Mouse (Mus musculus) hindbrain, embryonic 10.5 days (tissue): ENCODE results near the gene Adgrg7. TPM values are rescaled to one million over a fixed set of nuclear protein-coding genes. Genes with fewer than 3 reads are reported as not detected.

Source experiments
- DNase-seq: peaks from one replicate; pipeline ENCODE4 v3.0.0-alpha.2; 2017; ENCODE audit warnings: low spot score
- H3K27ac ChIP-seq: fragments of 300-500 bp; sonication (generic); 2 replicates; pipeline ENCODE4 v1.5.1; 2016; ENCODE audit warnings: mild to moderate bottlenecking, moderate library complexity
- H3K27me3 ChIP-seq: fragments of 300-500 bp; sonication (generic); 2 replicates; pipeline ENCODE4 v1.6.1; 2016; ENCODE audit warnings: mild to moderate bottlenecking; ENCODE audit not compliant: poor library complexity, insufficient read depth, severe bottlenecking
- H3K36me3 ChIP-seq: fragments of 300-500 bp; sonication (generic); 2 replicates; pipeline ENCODE4 v1.6.1; 2016; ENCODE audit warnings: mild to moderate bottlenecking, moderate library complexity
- H3K4me1 ChIP-seq: fragments of 300-500 bp; sonication (generic); replicated peaks from 2 replicates; pipeline ENCODE4 v1.6.1; 2016; ENCODE audit warnings: mild to moderate bottlenecking
- H3K4me3 ChIP-seq: fragments of 300-500 bp; sonication (generic); 2 replicates; pipeline ENCODE4 v1.5.1; 2016; ENCODE audit warnings: mild to moderate bottlenecking, moderate library complexity
- H3K9me3 ChIP-seq: fragments of 300-500 bp; sonication (generic); 2 replicates; pipeline ENCODE4 v1.6.1; 2016; ENCODE audit warnings: mild to moderate bottlenecking, moderate library complexity
- WGBS: fragments of 180-500 bp; shearing (Covaris S2); methylation state at CpG from one replicate; pipeline ENCODE4 v1.1.7; 2016; 5-methylcytosine and 5-hydroxymethylcytosine counted together
- polyA plus RNA-seq: library from polyadenylated mRNA; unstranded; fragments of >200 nt; fragmentation: Nextera tagmentation; extraction: Ambion mirVana; gene quantifications from 2 replicates; pipeline ENCODE4 v1.2.1, GENCODE M21; 2016

Gene Adgrg7
- polyA plus RNA-seq = not detected in 2 replicates

DNA sequence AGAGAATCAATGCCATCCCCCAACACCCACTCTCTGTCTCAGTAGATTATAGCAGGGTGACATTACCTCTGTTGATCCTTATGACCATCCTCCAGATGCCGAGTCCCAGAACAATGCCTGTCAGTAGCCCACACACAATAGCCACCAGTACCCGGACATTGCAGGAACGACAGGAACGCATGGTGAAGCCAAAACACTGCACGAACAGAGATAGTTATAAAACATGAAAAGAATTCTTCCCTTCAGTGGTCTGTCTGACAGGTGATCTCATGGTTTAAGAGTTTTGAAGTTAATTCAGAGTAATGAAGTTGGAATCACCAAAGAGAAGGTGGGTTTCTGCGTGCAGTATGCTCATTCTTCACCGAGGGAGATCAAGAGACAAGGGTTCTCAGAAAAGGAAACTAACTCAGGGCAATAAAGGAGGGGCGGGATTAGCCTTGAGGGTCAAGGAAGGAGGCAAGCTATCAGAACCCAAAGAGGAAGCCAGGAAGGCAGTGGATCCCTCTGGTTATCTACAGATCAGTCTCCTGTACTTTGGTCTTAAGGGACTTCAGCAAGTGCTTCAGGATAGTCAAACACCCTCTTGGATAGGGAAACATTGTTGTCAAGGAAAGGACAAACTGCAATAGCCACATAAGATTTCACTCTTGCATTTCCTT lies at the start of gene Adgrg7:
TSS of gene Adgrg7 (minus strand) at position 375 of the 659 bp plus-strand sequence.
- H3K4me3 ChIP-seq = no peak within 1 kb of the TSS
- no peaks in the 10 kb centered on the region for H3K9me3 ChIP-seq
- H3K27me3 ChIP-seq = no peaks in the 10 kb centered on the region
- H3K36me3 ChIP-seq = no peaks in the 10 kb centered on the region
- DNase-seq = no peak
- WGBS = 77% methylated on average over 8 of the region's 8 CpGs
- no peak within 1 kb of the TSS for H3K27ac ChIP-seq
- no peaks in the 10 kb centered on the region for H3K4me1 ChIP-seq

DNA sequence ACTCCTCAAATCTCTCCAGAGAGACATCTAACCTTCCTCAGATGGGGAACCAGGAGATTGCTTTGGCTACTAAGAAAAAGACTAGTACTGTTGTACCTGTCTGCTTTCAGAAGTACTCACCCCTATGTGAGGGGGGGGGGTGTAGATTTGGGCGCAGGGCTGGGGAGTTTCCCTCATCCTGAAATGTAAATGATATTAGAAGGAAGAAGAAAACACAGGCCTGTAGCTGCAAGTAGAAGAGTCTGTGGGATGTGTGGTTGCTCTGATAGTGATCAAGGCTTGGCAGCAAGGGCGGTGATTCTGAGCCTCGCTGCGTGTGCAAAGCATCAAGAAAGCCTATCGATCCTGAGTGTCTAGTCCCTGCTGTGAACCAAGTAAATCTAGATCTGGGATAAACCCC lies 47.3 kb upstream of the Adgrg7 start:
- no peaks in the 10 kb centered on the region for H3K36me3 ChIP-seq
- no peaks in the 10 kb centered on the region for H3K4me1 ChIP-seq
- WGBS = 91% methylated on average over 5 of the region's 5 CpGs
- H3K4me3 ChIP-seq = no peak overlapping the region
- DNase-seq = no peak
- no peaks in the 10 kb centered on the region for H3K27me3 ChIP-seq
- H3K9me3 ChIP-seq = no peaks in the 10 kb centered on the region
- H3K27ac ChIP-seq = no peak overlapping the region

DNA sequence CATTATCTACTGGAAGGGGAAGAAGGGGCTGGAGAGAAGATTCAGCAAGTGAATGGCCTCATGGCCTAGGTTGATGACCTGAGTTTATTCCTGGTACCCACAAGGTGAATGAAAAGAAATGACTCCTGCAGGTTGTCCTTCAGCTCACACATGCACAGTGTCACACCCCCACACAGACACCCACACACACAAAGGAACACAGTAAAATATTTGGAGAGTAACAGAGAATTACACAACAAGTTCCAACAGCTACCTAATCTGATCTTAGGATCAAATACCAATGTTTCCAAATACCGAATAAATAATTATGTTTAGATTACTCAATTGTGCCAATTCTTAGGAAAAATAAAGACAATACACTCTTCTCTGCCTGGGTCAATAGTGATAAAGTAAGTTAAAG lies 37.7 kb upstream of the Adgrg7 start:
- H3K36me3 ChIP-seq = no peaks in the 10 kb centered on the region
- no peaks in the 10 kb centered on the region for H3K9me3 ChIP-seq
- H3K4me3 ChIP-seq = no peak overlapping the region
- no peak overlapping the region for H3K27ac ChIP-seq
- DNase-seq = no peak
- no peaks in the 10 kb centered on the region for H3K27me3 ChIP-seq
- 100% methylated on average over 1 of the region's 1 CpGs for WGBS
- H3K4me1 ChIP-seq = no peaks in the 10 kb centered on the region

DNA sequence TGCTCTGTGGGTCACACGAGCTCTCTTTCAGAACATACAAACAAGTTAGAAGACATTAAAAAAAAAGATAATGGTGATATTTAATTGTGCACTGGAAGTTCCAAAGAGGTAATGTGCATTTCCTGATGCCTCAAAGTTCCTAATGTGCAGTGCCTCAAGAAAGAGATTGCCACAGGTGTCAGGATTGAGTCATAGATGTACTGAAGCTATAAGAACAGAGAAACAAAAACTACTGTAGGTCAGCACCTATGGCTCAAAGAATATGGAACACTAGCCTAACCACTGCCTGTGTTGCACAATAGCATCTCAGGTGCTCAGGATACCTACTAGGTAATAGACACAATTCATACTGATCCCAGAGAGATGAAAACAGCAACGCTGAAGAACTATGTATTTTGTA lies 36.3 kb upstream of the Adgrg7 start:
- Histone ChIP-seq H3K9me3 (no peaks in the 10 kb centered on the region), H3K27ac (no peak overlapping the region), H3K4me1 (no peaks in the 10 kb centered on the region), H3K4me3 (no peak overlapping the region), H3K36me3 (no peaks in the 10 kb centered on the region), H3K27me3 (no peaks in the 10 kb centered on the region)
- DNase-seq = no peak
- WGBS = 87% methylated on average over 2 of the region's 2 CpGs

DNA sequence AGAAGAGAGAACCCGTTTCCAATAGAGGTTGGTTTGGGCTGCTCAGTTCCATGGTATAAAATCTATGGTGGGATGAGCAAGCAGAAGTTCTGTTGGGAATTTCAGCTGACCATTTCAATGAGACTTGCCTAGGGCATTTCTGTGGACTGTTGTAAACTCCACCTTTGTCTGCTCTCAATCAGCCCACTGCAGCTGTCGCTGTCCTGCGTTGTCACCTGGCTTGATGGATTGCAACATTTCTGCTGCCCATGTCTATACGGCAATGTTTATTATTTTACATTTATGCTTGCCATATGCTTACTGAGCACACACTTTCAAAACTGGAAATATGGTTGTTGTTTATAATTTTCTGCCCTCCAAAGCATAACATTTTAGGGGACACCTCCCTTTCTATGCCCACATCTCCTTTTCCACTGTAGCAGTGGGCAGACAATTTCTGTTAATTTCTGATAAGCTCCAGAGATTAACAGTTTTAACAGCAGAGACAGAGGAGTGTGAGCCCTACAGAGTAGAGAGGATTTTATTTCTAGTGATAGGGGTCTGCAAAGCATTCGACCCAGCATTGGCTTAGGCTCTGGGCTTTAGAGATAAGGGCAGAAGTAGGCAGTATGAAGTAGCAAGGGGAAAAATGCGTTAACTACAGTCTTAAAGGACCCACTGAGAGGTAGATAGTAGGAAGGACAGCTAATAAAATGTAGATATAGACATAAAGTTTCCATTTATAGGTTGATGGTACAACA lies 5.9 kb upstream of the Adgrg7 start:
- WGBS = 89% methylated on average over 6 of the region's 6 CpGs
- no peak for DNase-seq
- H3K27ac ChIP-seq = no peak overlapping the region
- H3K4me1 ChIP-seq = no peaks in the 10 kb centered on the region
- no peak overlapping the region for H3K4me3 ChIP-seq
- no peaks in the 10 kb centered on the region for H3K9me3 ChIP-seq
- no peaks in the 10 kb centered on the region for H3K36me3 ChIP-seq
- no peaks in the 10 kb centered on the region for H3K27me3 ChIP-seq

DNA sequence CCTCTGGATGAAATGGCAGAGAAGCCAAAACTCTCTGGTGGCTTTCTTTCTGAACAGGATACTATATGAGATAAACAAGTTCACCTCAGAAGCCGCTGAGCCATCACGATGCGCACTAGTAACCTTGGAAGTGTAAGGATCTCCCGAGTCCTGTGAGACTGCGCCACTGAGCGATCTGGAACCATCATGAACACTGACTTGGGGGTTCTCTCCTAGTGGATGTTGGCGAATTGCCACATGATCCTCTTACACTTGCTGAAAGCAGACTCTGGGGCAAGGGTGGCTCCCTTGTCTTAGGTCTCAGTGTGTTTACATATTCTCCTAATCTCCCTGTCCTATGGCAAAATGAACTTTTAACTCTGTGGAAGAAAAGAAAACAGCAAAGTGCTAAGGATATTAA lies 5.3 kb upstream of the Adgrg7 start:
- H3K27me3 ChIP-seq = no peaks in the 10 kb centered on the region
- H3K27ac ChIP-seq = no peak overlapping the region
- H3K4me3 ChIP-seq = no peak overlapping the region
- WGBS = 86% methylated on average over 7 of the region's 7 CpGs
- no peaks in the 10 kb centered on the region for H3K4me1 ChIP-seq
- H3K36me3 ChIP-seq = no peaks in the 10 kb centered on the region
- H3K9me3 ChIP-seq = no peaks in the 10 kb centered on the region
- no peak for DNase-seq

DNA sequence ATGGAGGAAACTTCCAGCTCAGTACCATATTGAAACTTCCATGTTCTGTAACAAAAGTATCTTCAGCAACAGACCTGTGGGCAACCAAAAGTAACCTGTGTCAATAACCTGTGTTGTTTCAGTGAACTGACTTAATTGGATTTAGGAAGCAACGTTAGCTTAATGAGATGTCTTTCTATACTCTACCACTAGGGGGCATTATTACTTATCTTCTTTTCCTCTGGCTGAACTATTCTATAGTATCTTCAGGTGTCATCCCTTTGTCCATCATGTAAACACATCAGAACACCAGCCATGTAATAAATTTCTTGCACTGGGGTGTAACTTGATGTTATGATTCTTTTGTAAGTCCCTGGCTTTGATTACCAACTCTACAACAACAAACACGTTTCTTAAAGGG lies 4.8 kb upstream of the Adgrg7 start:
- 44% methylated on average over 2 of the region's 2 CpGs for WGBS
- Histone ChIP-seq H3K9me3 (no peaks in the 10 kb centered on the region), H3K27me3 (no peaks in the 10 kb centered on the region), H3K4me1 (no peaks in the 10 kb centered on the region), H3K27ac (no peak overlapping the region), H3K4me3 (no peak overlapping the region), H3K36me3 (no peaks in the 10 kb centered on the region)
- no peak for DNase-seq

DNA sequence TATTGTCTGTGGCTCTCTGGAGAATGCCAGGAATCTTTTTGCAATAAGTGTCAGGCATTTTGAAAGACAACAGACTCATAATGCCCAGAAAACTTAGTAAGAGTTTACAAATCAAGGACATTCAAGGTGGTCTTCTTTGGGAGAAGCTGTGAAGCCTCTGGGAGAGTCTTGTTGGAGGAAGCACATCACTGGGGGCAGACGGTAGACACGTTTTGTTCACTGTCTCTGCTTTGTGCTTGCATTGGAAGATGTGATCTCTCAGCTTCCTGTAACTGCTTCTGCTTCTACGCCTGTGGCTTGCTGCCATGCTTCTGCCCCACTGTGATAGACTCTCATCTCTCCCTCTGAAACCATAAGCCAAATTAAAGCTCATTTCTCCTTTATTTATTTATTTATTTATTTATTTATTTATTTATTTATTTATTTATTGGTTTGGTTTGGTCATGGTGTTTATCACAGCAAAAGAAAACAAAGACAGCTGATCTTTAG lies 3.9 kb upstream of the Adgrg7 start:
- Histone ChIP-seq H3K9me3 (no peaks in the 10 kb centered on the region), H3K4me3 (no peak overlapping the region), H3K27me3 (no peaks in the 10 kb centered on the region), H3K27ac (no peak overlapping the region), H3K4me1 (no peaks in the 10 kb centered on the region), H3K36me3 (no peaks in the 10 kb centered on the region)
- WGBS = 89% methylated on average over 3 of the region's 3 CpGs
- no peak for DNase-seq

DNA sequence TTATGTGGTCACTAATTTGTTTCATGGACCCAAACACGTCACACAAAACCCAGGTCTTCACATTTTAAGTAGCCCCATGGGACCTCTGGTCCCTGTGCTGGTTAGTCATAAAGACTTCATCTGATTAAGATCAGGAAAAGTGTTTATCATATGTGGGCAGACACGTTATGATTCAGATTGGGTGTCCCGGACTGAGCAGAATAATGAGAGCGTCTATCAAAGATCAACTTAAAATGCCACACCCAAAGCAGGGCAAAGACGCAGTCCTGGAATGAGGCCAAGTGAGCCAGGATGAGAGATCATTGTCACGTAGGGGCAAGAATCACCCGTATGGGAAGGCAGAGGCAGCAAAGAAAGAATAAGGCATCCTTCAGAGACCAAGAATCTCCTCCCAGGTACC lies 3.2 kb upstream of the Adgrg7 start:
- Histone ChIP-seq H3K4me1 (no peaks in the 10 kb centered on the region), H3K27me3 (no peaks in the 10 kb centered on the region), H3K9me3 (no peaks in the 10 kb centered on the region), H3K27ac (no peak overlapping the region), H3K4me3 (no peak overlapping the region), H3K36me3 (no peaks in the 10 kb centered on the region)
- 91% methylated on average over 7 of the region's 7 CpGs for WGBS
- no peak for DNase-seq

DNA sequence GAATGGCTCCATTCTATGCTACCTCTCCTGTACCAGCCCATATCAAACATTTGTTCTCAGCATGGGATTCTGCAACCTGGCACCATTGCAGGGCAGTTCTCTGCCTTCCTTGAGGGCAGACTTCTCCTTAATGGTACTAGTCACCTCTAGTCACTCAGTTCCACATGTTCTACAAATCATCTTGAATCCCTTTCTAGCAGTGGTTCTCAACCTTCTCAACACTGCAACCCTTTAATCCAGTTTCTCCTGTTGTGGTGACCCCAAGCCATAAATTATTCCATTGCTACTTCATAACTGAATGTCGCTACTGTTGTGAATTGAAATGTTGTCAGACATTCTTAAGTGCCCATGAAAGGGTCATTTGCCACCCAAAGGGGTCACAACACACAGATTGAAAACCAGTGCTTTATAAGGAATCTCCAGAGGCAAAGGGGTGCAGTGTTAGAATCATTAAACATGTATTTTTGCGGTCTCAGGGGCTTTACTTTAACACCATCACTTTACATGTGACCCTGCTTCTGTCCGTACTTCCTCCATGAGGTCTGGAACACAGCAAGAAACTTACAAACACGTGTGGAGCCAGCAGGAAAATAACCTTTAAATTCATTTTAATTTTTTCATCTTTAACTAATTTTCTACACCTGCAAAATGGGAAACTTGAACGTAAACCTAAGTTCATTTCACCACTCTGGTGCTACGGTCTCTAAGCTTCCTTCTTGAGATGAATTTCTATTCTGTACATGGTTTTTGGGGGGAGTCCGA lies 1.1 kb downstream of the Adgrg7 start:
- no peak for DNase-seq
- Histone ChIP-seq H3K4me3 (no peak overlapping the region), H3K27me3 (no peaks in the 10 kb centered on the region), H3K36me3 (no peaks in the 10 kb centered on the region), H3K9me3 (no peaks in the 10 kb centered on the region), H3K4me1 (no peaks in the 10 kb centered on the region), H3K27ac (no peak overlapping the region)
- WGBS = 86% methylated on average over 7 of the region's 7 CpGs

DNA sequence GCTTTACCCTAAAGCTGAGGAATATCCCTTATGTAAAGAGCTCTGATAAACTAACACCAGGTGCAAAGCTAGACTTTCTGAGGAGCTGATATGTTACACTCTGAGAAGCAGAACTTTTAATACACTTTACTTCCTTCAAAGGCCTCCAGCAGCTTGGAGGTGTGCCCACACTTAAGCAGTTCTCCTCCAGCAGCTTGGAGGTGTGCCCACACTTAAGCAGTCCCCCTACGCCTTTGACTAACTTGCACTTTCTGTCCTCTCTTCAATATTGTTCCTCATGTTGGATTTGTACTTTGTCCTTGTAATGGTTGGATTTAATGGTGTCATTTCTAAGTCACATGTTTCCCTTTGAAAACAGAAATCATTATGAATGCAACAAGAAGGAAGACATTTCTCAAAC lies 1.9 kb downstream of the Adgrg7 start:
- no peaks in the 10 kb centered on the region for H3K9me3 ChIP-seq
- no peak for DNase-seq
- H3K27ac ChIP-seq = no peak overlapping the region
- no peaks in the 10 kb centered on the region for H3K4me1 ChIP-seq
- H3K36me3 ChIP-seq = no peaks in the 10 kb centered on the region
- WGBS = 81% methylated on average over 1 of the region's 1 CpGs
- no peaks in the 10 kb centered on the region for H3K27me3 ChIP-seq
- no peak overlapping the region for H3K4me3 ChIP-seq

DNA sequence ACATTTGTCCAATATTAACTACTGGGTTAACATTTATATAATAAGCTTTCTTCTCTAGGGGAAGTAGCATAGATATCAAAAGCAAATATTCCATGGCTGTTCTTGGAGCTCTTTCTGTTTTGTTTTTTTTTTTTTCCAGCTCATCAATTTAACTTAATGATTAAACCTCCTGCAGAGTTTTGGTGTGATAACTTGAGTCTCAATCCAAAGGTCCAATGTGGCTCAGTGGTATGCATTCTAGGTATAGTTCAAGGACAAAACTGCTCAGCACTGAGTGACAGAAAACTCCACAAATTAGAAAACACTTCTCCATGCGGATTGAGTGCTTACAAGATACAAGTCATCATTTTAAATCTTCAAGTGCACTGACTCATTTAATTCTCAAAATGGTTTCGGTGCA lies 9.7 kb downstream of the Adgrg7 start:
- DNase-seq = no peak
- Histone ChIP-seq H3K9me3 (no peaks in the 10 kb centered on the region), H3K4me1 (no peaks in the 10 kb centered on the region), H3K4me3 (no peak overlapping the region), H3K27ac (no peak overlapping the region), H3K27me3 (no peaks in the 10 kb centered on the region), H3K36me3 (no peaks in the 10 kb centered on the region)
- WGBS = 84% methylated on average over 2 of the region's 2 CpGs
